Mouse (Mus musculus) frontal cortex, postnatal 25 days (tissue): Measurements from ENCODE around the gene Uqcc1.

Source experiments
- DNase-seq, 2 experiments: peaks; one replicate each; pipeline ENCODE4 v3.0.0; 2022; ENCODE audit warnings: low spot score in 2 of 2

Gene Uqcc1

GRCm38 (mm10) chr2:155929531-155930442, at the start of gene Uqcc1:
TSS of gene Uqcc1 (minus strand) at chr2:155930310.
- DNase-seq = peak; percentile 86 to 89

DNA sequence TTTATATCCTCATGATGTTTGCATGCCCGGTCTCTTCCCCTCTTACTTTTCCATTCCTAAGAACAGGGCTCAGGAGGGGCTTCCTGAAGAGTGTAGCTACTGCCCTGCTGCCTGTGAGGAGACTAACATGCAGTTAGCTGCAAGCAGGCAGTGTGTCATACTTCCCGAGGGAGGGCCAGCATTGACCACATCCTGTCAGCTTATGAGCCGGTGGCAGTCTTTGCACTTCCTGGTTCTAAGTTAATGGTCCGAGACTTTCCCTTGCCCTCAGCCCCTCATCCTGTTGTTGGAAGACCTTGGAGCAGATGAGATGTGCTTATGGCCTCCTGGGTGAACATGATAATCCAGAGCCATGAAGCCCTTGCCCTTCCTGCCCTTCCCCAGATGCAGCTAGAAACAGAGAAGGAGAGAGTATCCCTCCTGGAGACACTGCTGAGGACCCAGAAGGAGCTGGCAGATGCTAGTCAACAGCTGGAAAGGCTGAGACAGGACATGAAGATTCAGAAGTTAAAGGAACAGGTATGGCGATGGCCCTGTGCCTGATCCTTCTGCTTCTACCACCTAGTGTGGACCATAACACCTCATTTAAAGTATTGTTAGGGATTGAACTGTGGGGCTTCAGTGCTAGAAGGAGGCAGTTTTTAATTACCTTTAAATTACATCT, 49.4 kb upstream of the Uqcc1 start:
- no peak for DNase-seq

- DNase-seq = peak in 1 of 2 experiments; percentile 24
Observed at GRCm38 (mm10) chr2:155974087-155974731, 44.1 kb upstream of the Uqcc1 start.

DNA sequence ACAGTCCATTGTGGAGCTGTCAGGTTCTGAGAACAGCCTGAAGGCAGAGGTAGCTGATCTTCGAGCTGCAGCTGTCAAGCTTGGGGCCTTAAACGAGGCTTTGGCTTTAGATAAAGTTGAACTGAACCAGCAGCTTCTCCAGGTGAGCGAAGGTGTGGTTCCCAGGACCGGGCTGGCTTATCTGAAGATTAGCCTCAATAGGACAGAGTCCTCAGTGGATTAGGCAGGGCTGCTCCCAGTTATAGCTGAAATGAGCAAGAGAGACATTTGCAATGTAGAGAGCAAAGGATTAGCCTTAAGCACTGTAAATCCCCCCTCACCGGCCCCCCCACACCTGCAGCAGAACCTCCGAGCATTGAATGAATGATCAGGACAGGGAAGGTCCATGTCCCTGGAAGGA, 43.2 kb upstream of the Uqcc1 start:
- DNase-seq = no peak

- no peak for DNase-seq
Observed at GRCm38 (mm10) chr2:155962991-155963390, 32.9 kb upstream of the Uqcc1 start.

- DNase-seq = no peak
Observed at GRCm38 (mm10) chr2:155961862-155962261, 31.8 kb upstream of the Uqcc1 start.

DNA sequence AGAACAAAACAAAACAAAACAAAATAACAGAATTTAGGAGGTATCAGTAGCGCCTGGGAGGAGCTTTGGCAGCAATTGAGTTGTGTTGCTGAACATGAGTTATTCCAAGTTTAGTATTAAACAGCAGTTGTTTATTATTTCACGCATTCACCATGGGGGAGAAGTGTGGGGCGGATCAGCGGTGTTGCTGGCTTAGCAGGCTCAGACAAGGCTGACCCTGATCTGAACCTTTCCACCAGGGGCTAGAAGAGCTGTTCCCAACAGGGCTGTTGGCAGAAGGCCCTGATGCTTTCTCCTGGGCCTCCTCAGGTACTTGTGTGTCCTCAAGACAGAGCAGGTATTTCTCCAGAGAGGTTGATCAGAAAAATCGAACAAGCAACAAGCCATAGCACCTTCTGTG, 29.9 kb upstream of the Uqcc1 start:
- DNase-seq = no peak

DNA sequence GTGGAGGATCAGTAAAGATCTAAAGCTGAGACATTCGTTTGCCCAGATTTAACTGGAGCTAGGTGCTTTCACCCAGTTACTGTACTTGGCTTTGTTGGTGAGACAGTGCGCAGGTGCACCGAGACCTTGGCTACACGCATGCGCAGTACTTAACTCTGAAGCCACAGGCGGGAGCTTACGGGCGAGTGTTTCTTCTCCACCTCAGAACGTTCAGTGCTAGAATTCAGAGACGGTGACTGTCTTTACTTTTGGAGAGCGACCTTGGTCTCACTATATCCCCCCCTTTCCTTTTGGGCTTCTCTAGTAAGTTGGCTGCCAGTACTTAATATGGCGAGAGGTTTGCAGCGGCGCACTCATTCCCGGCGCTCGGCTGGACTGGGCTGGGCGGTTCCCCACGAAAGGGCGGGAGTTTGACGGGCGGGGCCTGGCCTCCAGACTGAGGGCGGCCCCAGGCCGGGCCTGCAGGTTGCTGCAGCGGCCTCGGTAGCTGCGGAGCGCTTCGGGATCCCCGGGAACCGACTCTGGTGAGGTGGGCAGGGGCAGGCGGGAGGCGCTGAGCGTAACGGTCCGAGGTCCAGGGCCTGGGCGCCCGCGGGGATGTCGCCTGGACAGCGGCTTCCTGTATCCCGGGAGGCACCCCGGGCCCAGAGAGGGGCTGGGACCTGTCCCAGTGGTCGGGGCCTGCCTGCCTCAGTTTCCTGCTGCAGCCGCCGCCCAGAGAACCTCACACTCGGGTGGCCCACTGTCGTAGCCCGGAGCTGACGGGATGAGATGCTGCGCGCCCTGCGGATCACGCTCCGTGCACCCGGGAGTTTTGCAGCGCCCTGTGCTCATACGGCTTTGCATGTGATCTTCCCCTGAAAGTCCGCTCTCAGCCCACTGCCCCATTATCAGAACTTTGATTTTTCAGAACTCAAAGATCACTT, 26.3 kb upstream of the Uqcc1 start, which contains the start of gene Cep250:
Gene Cep250, plus strand, starts transcription at position 325 of the 926 bp plus-strand sequence.
- peak; percentile 68 to 79 for DNase-seq

- peak; percentile 42 to 49 for DNase-seq
Observed at GRCm38 (mm10) chr2:155952006-155952405, 21.9 kb upstream of the Uqcc1 start.

DNA sequence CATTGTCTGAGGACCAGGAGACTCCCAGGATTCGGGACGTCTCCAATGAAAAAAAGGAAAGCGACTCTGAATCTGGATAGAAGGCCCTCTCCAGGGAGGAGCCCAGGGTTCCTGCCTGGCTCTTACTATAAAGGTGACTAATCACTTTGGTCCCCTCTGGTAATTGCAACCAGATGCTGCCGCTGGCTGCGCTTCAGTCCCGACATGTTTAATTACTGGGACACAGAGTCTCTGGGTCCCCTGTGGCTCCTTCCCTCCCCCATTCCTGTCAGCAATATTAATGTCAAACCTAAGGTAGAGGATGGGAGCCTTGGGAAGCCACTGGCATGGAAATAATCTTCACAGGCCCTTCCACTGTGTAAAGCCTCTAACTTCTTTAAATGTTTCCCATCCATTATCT, 19.3 kb upstream of the Uqcc1 start:
- no peak for DNase-seq

GRCm38 (mm10) chr2:155947390-155948002, 17.4 kb upstream of the Uqcc1 start:
- no peak for DNase-seq

- DNase-seq = no peak
Observed at GRCm38 (mm10) chr2:155946499-155946898, 16.4 kb upstream of the Uqcc1 start.

DNA sequence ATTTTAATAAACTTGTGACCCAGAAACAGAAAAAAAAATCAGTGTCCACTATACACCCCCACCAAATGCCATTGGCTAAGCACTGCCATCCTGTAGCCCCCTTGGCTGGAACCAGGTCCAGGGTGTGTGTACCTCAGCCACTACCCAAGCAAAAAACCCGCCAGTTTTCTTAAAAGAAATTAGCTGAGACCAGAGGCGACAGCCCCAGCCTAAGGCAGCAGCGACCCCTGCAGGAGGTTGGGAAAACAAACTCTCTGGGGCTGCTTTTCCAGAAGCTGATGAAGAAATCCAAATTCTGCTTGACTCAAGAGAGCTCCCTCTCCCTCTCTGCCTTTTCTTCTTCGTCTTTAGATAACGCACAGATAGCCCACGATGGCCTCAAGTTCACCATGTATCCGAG, 16.0 kb upstream of the Uqcc1 start:
- peak; percentile 56 to 61 for DNase-seq

DNA sequence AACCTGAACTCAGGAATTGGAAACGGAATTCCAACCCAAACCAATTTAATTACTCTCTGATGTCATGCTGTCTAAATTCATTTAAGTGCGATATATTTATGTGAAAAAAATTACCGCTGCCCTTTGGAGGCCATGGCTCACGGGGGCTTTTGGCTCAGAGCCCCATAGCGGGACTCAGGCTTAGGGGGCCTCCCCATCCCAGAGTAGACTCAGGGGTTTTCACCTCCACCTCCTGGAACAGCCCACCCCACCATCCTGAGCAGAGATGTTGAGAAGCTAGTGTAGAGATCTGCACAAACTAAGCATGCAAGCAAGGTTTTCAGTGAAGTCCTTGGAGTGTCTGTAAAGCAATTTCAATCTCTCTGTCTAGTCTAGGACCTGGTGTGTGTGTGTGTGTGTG, 15.5 kb upstream of the Uqcc1 start:
- DNase-seq = no peak

DNA sequence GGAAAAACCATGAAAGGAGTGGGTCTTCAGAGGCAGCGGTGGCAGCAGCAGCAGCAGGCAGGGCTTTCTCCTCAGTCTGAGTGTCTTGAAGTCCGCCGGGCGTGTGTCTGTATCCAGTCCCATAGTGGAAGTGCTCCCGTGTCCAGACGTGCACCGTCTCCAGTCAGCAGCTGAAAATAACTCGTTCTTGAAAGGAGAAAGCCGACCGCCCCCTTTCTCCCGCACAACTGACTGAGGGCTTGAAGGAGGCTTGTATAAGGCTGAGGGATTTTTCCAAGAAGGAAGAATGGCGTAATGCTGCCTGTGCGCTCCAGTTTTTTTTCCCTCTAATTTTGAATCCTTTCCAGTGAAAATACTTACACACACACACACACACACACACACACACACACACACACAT, 15.0 kb upstream of the Uqcc1 start, which contains the start of gene Gdf5:
Gene Gdf5, minus strand, starts transcription at position 244 of the 400 bp plus-strand sequence.
- DNase-seq = no peak

DNA sequence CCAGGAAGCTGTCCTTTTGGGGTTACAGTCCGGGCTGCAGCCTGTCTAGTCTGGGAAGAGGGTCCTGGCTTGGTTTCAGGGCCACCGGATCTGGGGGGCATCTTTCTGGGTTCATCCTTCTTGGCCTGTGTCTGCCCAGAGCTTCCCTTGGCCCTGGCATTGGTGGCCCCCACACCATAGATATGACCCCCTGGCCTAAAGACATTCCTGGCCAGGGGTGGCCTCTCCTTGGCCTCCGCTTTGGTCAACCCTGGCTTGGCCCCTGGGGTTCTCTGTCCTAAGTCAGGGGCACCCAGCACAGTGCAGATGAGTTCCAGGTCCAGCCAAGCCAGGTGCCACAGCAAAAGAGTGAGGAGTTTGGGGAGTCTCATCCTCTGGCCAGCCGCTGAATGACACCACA, 14.6 kb upstream of the Uqcc1 start:
- DNase-seq = no peak

DNA sequence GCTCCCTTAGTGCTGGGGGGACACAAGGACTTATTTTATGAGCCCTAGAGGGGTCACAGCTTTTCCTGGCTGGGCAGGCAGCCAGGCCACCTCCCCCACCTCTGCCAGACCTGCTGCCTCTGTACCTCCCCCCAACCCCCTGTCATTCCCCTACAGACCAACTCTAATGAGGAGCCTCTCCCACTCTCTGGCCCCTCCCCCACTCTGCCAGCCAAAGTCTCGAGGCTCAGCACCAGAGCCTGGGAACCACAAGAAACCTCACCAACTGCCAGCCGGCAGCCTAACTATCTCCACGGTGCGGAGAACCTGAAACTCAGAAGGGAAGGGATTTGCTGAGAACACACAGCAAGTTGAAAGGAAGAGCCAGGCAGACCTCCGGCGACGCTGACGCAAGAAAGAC, 13.4 kb upstream of the Uqcc1 start:
- DNase-seq = no peak

GRCm38 (mm10) chr2:155941697-155942442, 11.8 kb upstream of the Uqcc1 start:
- no peak for DNase-seq

GRCm38 (mm10) chr2:155940681-155941080, 10.6 kb upstream of the Uqcc1 start, which contains the start of gene Gm15557:
TSS of gene Gm15557 (plus strand) at chr2:155940728.
- no peak for DNase-seq
